In genomic region chr12:12812873-12813272, GRCm38 (mm10) we compare ENCODE assay signal across 11 mouse cellular contexts.
A peak's percentile ranks its signal among the peaks of the same experiment; 100 is the strongest.
DNase-seq lines count a peak whose midpoint lies in the region; ATAC-seq lines count a peak whose summit lies in the region.
"Had no signal": no experiment of that assay in that cellular context is flagged by ENCODE, and none has a peak within 500 bp of the region (broad histone marks: within the 10 kb centered on the region; RNA-seq: fewer than 3 reads in every experiment).

No protein-coding gene starts in this region.

- no peak overlapping the region for H3K9ac ChIP-seq in hindbrain, embryonic 16.5 days (ENCODE audit: low read depth, low read length)
- no peak overlapping the region for H3K9ac ChIP-seq in neural tube, embryonic 13.5 days
- H3K9ac ChIP-seq: kidney, embryonic 15.5 days; limb, embryonic 13.5 days had no signal

- H3K27ac ChIP-seq in hindbrain, embryonic 16.5 days (ENCODE audit: low read depth, low read length), result no peak overlapping the region
- peak overlapping the region; percentile 64 for H3K27ac ChIP-seq in neural tube, embryonic 13.5 days (replicated peaks)
- H3K27ac ChIP-seq: kidney, embryonic 15.5 days; limb, embryonic 13.5 days had no signal

- DNase-seq in left cerebral cortex, postnatal 4 days, result peak; percentile 86
- no peak for DNase-seq in left cerebral cortex, postnatal 25 days (ENCODE audit: low spot score in 2 of 2)
- DNase-seq in embryo, embryonic 10 days (ENCODE audit: low spot score), result peak; percentile 82
- no peak for DNase-seq in kidney, postnatal 25 days
- no peak for DNase-seq in T-cell, adult 2 months (ENCODE audit: low spot score)
- DNase-seq in natural killer cell, adult 2 months (ENCODE audit: low spot score in 2 of 2), result no peak
- DNase-seq: cerebellum, adult 18-20 months had no signal

- H3K9me3 ChIP-seq in hindbrain, embryonic 16.5 days (ENCODE audit: control insufficient read depth, low read length), result no peaks in the 10 kb centered on the region
- no peaks in the 10 kb centered on the region for H3K9me3 ChIP-seq in neural tube, embryonic 13.5 days
- H3K9me3 ChIP-seq: kidney, embryonic 15.5 days; limb, embryonic 13.5 days had no signal

- peaks cover 20% of the 10 kb centered on the region for H3K4me1 ChIP-seq in hindbrain, embryonic 16.5 days (ENCODE audit: control insufficient read depth, insufficient read depth, low read depth, low read length)
- peaks cover 29% of the 10 kb centered on the region for H3K4me1 ChIP-seq in neural tube, embryonic 13.5 days (replicated peaks)

- no peaks in the 10 kb centered on the region for H3K36me3 ChIP-seq in hindbrain, embryonic 16.5 days (ENCODE audit: control insufficient read depth, insufficient read depth, low read length)
- no peaks in the 10 kb centered on the region for H3K36me3 ChIP-seq in neural tube, embryonic 13.5 days
- H3K36me3 ChIP-seq: kidney, embryonic 15.5 days; limb, embryonic 13.5 days had no signal

- peak; percentile 60; the same call in 1 of the 2 replicates for ATAC-seq in hindbrain, embryonic 16.5 days
- peak; percentile 30; the same call in 1 of the 2 replicates for ATAC-seq in neural tube, embryonic 13.5 days (ENCODE audit: low read depth)

- no peak overlapping the region for H3K4me3 ChIP-seq in hindbrain, embryonic 16.5 days (ENCODE audit: low read length)
- H3K4me3 ChIP-seq in neural tube, embryonic 13.5 days, result no peak overlapping the region
- H3K4me3 ChIP-seq: kidney, embryonic 15.5 days; limb, embryonic 13.5 days had no signal

- intact Hi-C loops in left cerebral cortex, postnatal 4 days (cut with DNase I), result no loop called here
- intact Hi-C loops in left cerebral cortex, postnatal 25 days (cut with DNase I), result no loop called here

- no peak overlapping the region for H3K4me2 ChIP-seq in hindbrain, embryonic 16.5 days (ENCODE audit: low read length)
- no peak overlapping the region for H3K4me2 ChIP-seq in neural tube, embryonic 13.5 days
- H3K4me2 ChIP-seq: kidney, embryonic 15.5 days; limb, embryonic 13.5 days had no signal

- H3K27me3 ChIP-seq in hindbrain, embryonic 16.5 days (replicated peaks; ENCODE audit: control insufficient read depth, insufficient read depth, low read length), result no peaks in the 10 kb centered on the region
- no peaks in the 10 kb centered on the region for H3K27me3 ChIP-seq in neural tube, embryonic 13.5 days
- H3K27me3 ChIP-seq: kidney, embryonic 15.5 days had no signal

- 32% methylated on average over 6 of the region's 6 CpGs for whole genome bisulfite sequencing in hindbrain, embryonic 16.5 days
- whole genome bisulfite sequencing in neural tube, embryonic 13.5 days, result 21% methylated on average over 6 of the region's 6 CpGs

Comparison
In these comparisons a context has a peak if more than half of its experiments do, and no peak if none do; other contexts are left out.
1. DNase-seq: peak in left cerebral cortex, postnatal 4 days (single experiment) and embryo, embryonic 10 days (single experiment); none in left cerebral cortex, postnatal 25 days (0 of 2), kidney, postnatal 25 days (0 of 2), T-cell, adult 2 months (single experiment) and natural killer cell, adult 2 months (0 of 2).